Mouse (Mus musculus) intestine, embryonic 15.5 days (tissue): Measurements from ENCODE around the gene Flad1. TPM values are rescaled to one million over a fixed set of nuclear protein-coding genes. Genes with fewer than 3 reads are reported as not detected.

ENCODE experiments used
- ATAC-seq: fragments of 200-750 bp; cut with Nextera tagmentation; 2 replicates; pipeline ENCODE4 v1.8.0; 2017; ENCODE audit warnings: moderate TSS enrichment, moderate library complexity
- H3K27ac ChIP-seq: fragments of 300-500 bp; sonication (generic); 2 replicates; pipeline ENCODE4 v1.5.1; 2015; ENCODE audit warnings: mild to moderate bottlenecking, inconsistent platforms
- H3K27me3 ChIP-seq: fragments of 300-500 bp; sonication (generic); replicated peaks from 2 replicates; pipeline ENCODE4 v1.6.1; 2015; ENCODE audit warnings: inconsistent platforms
- H3K36me3 ChIP-seq: fragments of 300-500 bp; sonication (generic); 2 replicates; pipeline ENCODE4 v1.6.1; 2015; ENCODE audit warnings: inconsistent platforms
- H3K4me1 ChIP-seq: fragments of 300-500 bp; sonication (generic); replicated peaks from 2 replicates; pipeline ENCODE4 v1.6.1; 2015; ENCODE audit warnings: inconsistent platforms
- H3K4me2 ChIP-seq: fragments of 300-500 bp; sonication (generic); replicated peaks from 2 replicates; pipeline ENCODE4 v1.6.1; 2015; ENCODE audit warnings: mild to moderate bottlenecking, inconsistent platforms
- H3K4me3 ChIP-seq: fragments of 300-500 bp; sonication (generic); replicated peaks from 2 replicates; pipeline ENCODE4 v1.5.1; 2015; ENCODE audit warnings: inconsistent platforms
- H3K9ac ChIP-seq: fragments of 300-500 bp; sonication (generic); 2 replicates; pipeline ENCODE4 v1.6.1; 2015; ENCODE audit warnings: inconsistent platforms
- H3K9me3 ChIP-seq: fragments of 300-500 bp; sonication (generic); 2 replicates; pipeline ENCODE4 v1.6.1; 2016; ENCODE audit warnings: inconsistent platforms
- WGBS: fragments of 180-500 bp; shearing (Covaris S2); methylation state at CpG from one replicate; pipeline ENCODE4 v1.1.7; 2015; 5-methylcytosine and 5-hydroxymethylcytosine counted together
- polyA plus RNA-seq: library from polyadenylated mRNA; unstranded; fragments of >200 nt; fragmentation: Nextera tagmentation; extraction: Ambion mirVana; gene quantifications from 2 replicates; pipeline ENCODE4 v1.2.1, GENCODE M21; 2015

Flad1 gene
- 32.9 and 33.3 TPM in 2 replicates for polyA plus RNA-seq

- peak within 1 kb of the TSS; percentile 33 for H3K9ac ChIP-seq
- ATAC-seq, result peak; percentile 99
- H3K4me2 ChIP-seq, result peak within 1 kb of the TSS; percentile 63
- no peaks in the 10 kb centered on the region for H3K9me3 ChIP-seq
- H3K27ac ChIP-seq, result peak within 1 kb of the TSS; percentile 6; the same call in 1 of the 2 replicates
- H3K27me3 ChIP-seq, result no peaks in the 10 kb centered on the region
- H3K4me3 ChIP-seq, result peak within 1 kb of the TSS; percentile 45
- peaks cover 30% of the 10 kb centered on the region for H3K36me3 ChIP-seq
- 5% methylated on average over 28 of the region's 28 CpGs for WGBS
- H3K4me1 ChIP-seq, result 0 out of 2 replicates have a peak, but pooled peaks cover 6% of the 10 kb centered on the region
Observed at GRCm38 (mm10) chr3:89411490-89412393, at the start of gene Flad1. Gene Flad1, minus strand, starts transcription at chr3:89411870.

DNA sequence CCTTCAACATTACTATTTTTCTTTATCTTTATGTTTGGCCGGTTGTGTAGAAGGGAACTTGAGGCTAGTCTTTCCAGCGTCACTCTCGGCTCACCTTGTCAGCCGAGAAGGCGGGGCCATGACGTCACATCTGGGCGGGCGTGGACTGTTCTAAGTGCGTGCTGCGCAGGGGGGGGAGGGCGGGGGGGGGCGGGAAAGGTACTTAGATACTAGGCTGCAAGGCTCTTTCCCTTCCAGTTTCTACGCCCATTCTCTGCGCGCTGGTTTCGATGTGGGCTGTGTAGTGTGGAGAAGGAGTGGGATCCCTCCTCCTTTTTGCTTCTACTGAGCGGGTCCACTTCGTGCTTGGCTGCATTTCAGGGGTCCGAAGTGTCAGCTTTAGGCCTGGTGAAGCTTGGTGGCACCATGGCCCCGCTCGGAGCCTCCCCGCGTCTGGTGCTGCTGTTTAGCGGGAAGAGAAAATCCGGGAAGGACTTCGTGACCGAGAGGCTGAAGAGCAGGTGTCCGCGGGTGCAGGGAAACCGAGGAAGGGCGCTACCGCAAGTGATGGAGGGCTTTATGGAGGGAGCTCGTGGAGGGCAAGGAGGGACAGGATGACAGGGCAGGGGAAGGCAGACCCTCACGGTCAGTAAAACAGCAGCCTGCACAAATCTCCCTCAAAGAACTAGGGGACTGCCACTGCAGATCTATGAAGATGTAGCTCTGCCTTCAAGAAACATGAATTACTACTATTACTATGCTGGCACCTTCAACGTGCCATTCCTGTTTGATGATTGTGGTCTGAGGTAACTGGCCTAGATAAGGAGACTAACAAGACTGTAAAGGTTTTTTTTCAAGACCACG lies 47.5 kb upstream of the Flad1 start:
- Histone ChIP-seq H3K36me3 (no peaks in the 10 kb centered on the region), H3K4me2 (peak overlapping the region; percentile 80), H3K4me1 (peaks cover 12% of the 10 kb centered on the region), H3K4me3 (peak overlapping the region; percentile 61), H3K9me3 (no peaks in the 10 kb centered on the region), H3K27me3 (no peaks in the 10 kb centered on the region), H3K9ac (peak overlapping the region; percentile 63), H3K27ac (peak overlapping the region; percentile 87)
- ATAC-seq, result peak; percentile 92
- WGBS, result under 1% methylated on average over 36 of the region's 36 CpGs

- no peaks in the 10 kb centered on the region for H3K9me3 ChIP-seq
- no peaks in the 10 kb centered on the region for H3K36me3 ChIP-seq
- no peak overlapping the region for H3K9ac ChIP-seq
- H3K4me2 ChIP-seq, result peak overlapping the region; percentile 80
- no peaks in the 10 kb centered on the region for H3K27me3 ChIP-seq
- peak; percentile 65 for ATAC-seq
- 47% methylated on average over 13 of the region's 13 CpGs for WGBS
- peak overlapping the region; percentile 37; the same call in 1 of the 2 replicates for H3K27ac ChIP-seq
- peaks cover 12% of the 10 kb centered on the region for H3K4me1 ChIP-seq
- peak overlapping the region; percentile 61 for H3K4me3 ChIP-seq
Observed at GRCm38 (mm10) chr3:89458372-89458964, 46.8 kb upstream of the Flad1 start.

GRCm38 (mm10) chr3:89456726-89457665 lies 45.3 kb upstream of the Flad1 start:
- H3K27me3 ChIP-seq, result no peaks in the 10 kb centered on the region
- no peak overlapping the region for H3K4me3 ChIP-seq
- H3K9me3 ChIP-seq, result no peaks in the 10 kb centered on the region
- peaks cover 12% of the 10 kb centered on the region for H3K4me1 ChIP-seq
- no peaks in the 10 kb centered on the region for H3K36me3 ChIP-seq
- no peak overlapping the region for H3K9ac ChIP-seq
- H3K4me2 ChIP-seq, result no peak overlapping the region
- ATAC-seq, result peak; percentile 19; the same call in 1 of the 2 replicates
- 42% methylated on average over 10 of the region's 10 CpGs for WGBS
- no peak overlapping the region for H3K27ac ChIP-seq

- ATAC-seq, result no peak
- Histone ChIP-seq H3K4me1 (peaks cover 12% of the 10 kb centered on the region), H3K4me2 (no peak overlapping the region), H3K27ac (no peak overlapping the region), H3K9ac (no peak overlapping the region), H3K4me3 (no peak overlapping the region), H3K36me3 (no peaks in the 10 kb centered on the region), H3K27me3 (no peaks in the 10 kb centered on the region), H3K9me3 (no peaks in the 10 kb centered on the region)
- 50% methylated on average over 1 of the region's 1 CpGs for WGBS
Observed at GRCm38 (mm10) chr3:89455786-89456285, 44.2 kb upstream of the Flad1 start.

DNA sequence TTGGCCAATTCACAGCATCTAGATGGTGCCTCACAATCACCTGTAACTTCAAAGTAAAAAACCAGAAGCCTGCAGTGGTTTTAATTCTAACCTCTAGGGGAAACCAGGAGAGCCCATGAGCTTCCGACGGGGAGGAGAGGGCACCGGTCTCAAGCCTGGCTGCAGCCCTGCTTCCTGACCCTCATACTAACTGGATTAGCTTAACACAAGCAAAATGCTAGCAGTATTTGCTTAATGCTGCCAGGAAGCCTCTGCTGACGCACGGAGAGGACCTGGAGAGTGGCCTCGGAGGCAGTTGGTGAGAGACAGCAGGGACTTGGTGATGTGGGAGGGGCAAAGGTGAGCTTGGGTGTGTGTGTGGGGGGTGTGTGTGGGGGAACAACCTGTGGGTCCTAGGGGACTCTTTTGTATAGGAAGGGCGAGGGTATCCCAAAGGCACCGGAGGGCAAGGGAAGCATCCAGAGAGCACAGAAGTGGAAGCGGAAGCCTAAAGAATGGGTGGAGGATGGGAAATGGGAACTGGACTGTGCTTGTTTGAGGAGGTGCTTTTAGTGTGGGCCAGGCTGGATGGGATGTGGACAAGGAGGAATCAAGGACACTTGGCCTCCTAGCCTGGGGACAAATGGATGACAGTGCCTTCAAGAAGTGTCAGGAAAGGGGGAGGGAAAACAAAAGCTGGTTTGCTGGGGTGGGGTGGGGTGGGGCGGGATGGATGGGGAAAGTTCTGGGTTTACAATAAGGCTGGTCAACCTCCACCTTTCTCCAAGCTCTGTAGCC lies 42.9 kb upstream of the Flad1 start, which contains the start of gene Pmvk:
Pmvk (plus strand) TSS at position 141 of the 777 bp plus-strand sequence.
- Histone ChIP-seq H3K4me3 (no peak within 1 kb of the TSS), H3K36me3 (no peaks in the 10 kb centered on the region), H3K4me1 (peaks cover 9% of the 10 kb centered on the region), H3K4me2 (no peak within 1 kb of the TSS), H3K9ac (no peak within 1 kb of the TSS), H3K27ac (no peak within 1 kb of the TSS), H3K9me3 (no peaks in the 10 kb centered on the region), H3K27me3 (no peaks in the 10 kb centered on the region)
- 56% methylated on average over 10 of the region's 10 CpGs for WGBS
- ATAC-seq, result no peak

GRCm38 (mm10) chr3:89451916-89452315 lies 40.2 kb upstream of the Flad1 start:
- no peak overlapping the region for H3K4me2 ChIP-seq
- 72% methylated on average over 1 of the region's 1 CpGs for WGBS
- no peak for ATAC-seq
- H3K9ac ChIP-seq, result no peak overlapping the region
- no peaks in the 10 kb centered on the region for H3K9me3 ChIP-seq
- H3K4me3 ChIP-seq, result no peak overlapping the region
- peaks cover 2% of the 10 kb centered on the region for H3K4me1 ChIP-seq
- H3K27ac ChIP-seq, result no peak overlapping the region
- H3K36me3 ChIP-seq, result 0 out of 2 replicates have a peak, but pooled peaks cover 4% of the 10 kb centered on the region
- no peaks in the 10 kb centered on the region for H3K27me3 ChIP-seq

- Histone ChIP-seq H3K27me3 (no peaks in the 10 kb centered on the region), H3K36me3 (0 out of 2 replicates have a peak, but pooled peaks cover 18% of the 10 kb centered on the region), H3K27ac (no peak overlapping the region), H3K9ac (no peak overlapping the region), H3K4me1 (no peaks in the 10 kb centered on the region; the same call in 1 of the 2 replicates), H3K9me3 (no peaks in the 10 kb centered on the region), H3K4me2 (no peak overlapping the region), H3K4me3 (no peak overlapping the region)
- 53% methylated on average over 7 of the region's 7 CpGs for WGBS
- peak; percentile 73 for ATAC-seq
Observed at GRCm38 (mm10) chr3:89449541-89449940, 37.9 kb upstream of the Flad1 start.

GRCm38 (mm10) chr3:89448720-89449537 lies 37.3 kb upstream of the Flad1 start:
- Histone ChIP-seq H3K36me3 (0 out of 2 replicates have a peak, but pooled peaks cover 18% of the 10 kb centered on the region), H3K9me3 (no peaks in the 10 kb centered on the region), H3K9ac (no peak overlapping the region), H3K27me3 (no peaks in the 10 kb centered on the region), H3K27ac (no peak overlapping the region), H3K4me3 (no peak overlapping the region), H3K4me1 (no peaks in the 10 kb centered on the region; the same call in 1 of the 2 replicates), H3K4me2 (no peak overlapping the region)
- peak; percentile 57 for ATAC-seq
- WGBS, result 58% methylated on average over 13 of the region's 13 CpGs

- Histone ChIP-seq H3K9me3 (no peaks in the 10 kb centered on the region), H3K36me3 (peaks cover 4% of the 10 kb centered on the region; the same call in 1 of the 2 replicates), H3K4me3 (no peak overlapping the region), H3K4me2 (no peak overlapping the region), H3K27me3 (no peaks in the 10 kb centered on the region), H3K4me1 (peaks cover 7% of the 10 kb centered on the region), H3K27ac (no peak overlapping the region), H3K9ac (no peak overlapping the region)
- 95% methylated on average over 2 of the region's 2 CpGs for WGBS
- ATAC-seq, result no peak
Observed at GRCm38 (mm10) chr3:89440691-89441090, 29.0 kb upstream of the Flad1 start.
